Mouse (Mus musculus): ENCODE results near the gene Sox1.
A peak's percentile ranks its signal among the peaks of the same experiment; 100 is the strongest.

- TF ChIP-seq CTCF (conservative IDR thresholded peaks at IDR 0.05; ENCODE audit: low read length): peak; percentile 53
- no peak for TF ChIP-seq POU5F1 (IDR thresholded peaks at IDR 0.05; ENCODE audit: borderline replicate concordance, low read length)
- TF ChIP-seq NANOG (IDR thresholded peaks at IDR 0.05; ENCODE audit: borderline replicate concordance, low read length): no peak
Measured at GRCm38 (mm10) chr8:12420537-12420936, 25.4 kb downstream of the Sox1 start.
